Mouse (Mus musculus) neural tube, embryonic 10.5 days (tissue): Measurements from ENCODE around the gene Pard3b.
A peak's percentile ranks its signal among the peaks of the same experiment; 100 is the strongest.

Experiments used
- DNase-seq: peaks from one replicate; pipeline ENCODE4 v3.0.0-alpha.2; 2017; ENCODE audit warnings: low spot score; ENCODE audit errors: extremely low spot score

The Pard3b gene

GRCm38 (mm10) chr1:62070617-62071016 lies 432.0 kb downstream of the Pard3b start:
- DNase-seq = no peak

GRCm38 (mm10) chr1:62071139-62071538 lies 432.5 kb downstream of the Pard3b start:
- no peak for DNase-seq

GRCm38 (mm10) chr1:62076171-62076570 lies 437.5 kb downstream of the Pard3b start:
- no peak for DNase-seq

GRCm38 (mm10) chr1:62081129-62081528 lies 442.5 kb downstream of the Pard3b start:
- no peak for DNase-seq

GRCm38 (mm10) chr1:62085995-62086394 lies 447.4 kb downstream of the Pard3b start:
- DNase-seq = no peak

- no peak for DNase-seq
Observed at GRCm38 (mm10) chr1:62087464-62087863, 448.8 kb downstream of the Pard3b start.

- no peak for DNase-seq
Observed at GRCm38 (mm10) chr1:62094885-62095284, 456.3 kb downstream of the Pard3b start.

- DNase-seq = no peak
Observed at GRCm38 (mm10) chr1:62122426-62122825, 483.8 kb downstream of the Pard3b start.

- no peak for DNase-seq
Observed at GRCm38 (mm10) chr1:62129186-62129585, 490.6 kb downstream of the Pard3b start.

GRCm38 (mm10) chr1:62148134-62148533 lies 509.5 kb downstream of the Pard3b start:
- no peak for DNase-seq

GRCm38 (mm10) chr1:62148786-62149185 lies 510.2 kb downstream of the Pard3b start:
- DNase-seq = no peak

GRCm38 (mm10) chr1:62155970-62156369 lies 517.3 kb downstream of the Pard3b start:
- DNase-seq = no peak

- no peak for DNase-seq
Observed at GRCm38 (mm10) chr1:62159592-62159991, 521.0 kb downstream of the Pard3b start.

- DNase-seq = no peak
Observed at GRCm38 (mm10) chr1:62175013-62175640, 536.5 kb downstream of the Pard3b start.

GRCm38 (mm10) chr1:62181638-62182037 lies 543.0 kb downstream of the Pard3b start:
- peak; percentile 34 for DNase-seq

- DNase-seq = no peak
Observed at GRCm38 (mm10) chr1:62182634-62183033, 544.0 kb downstream of the Pard3b start.

GRCm38 (mm10) chr1:62190786-62191185 lies 552.2 kb downstream of the Pard3b start:
- DNase-seq = no peak

GRCm38 (mm10) chr1:62197515-62197914 lies 558.9 kb downstream of the Pard3b start:
- no peak for DNase-seq

GRCm38 (mm10) chr1:62200919-62201318 lies 562.3 kb downstream of the Pard3b start:
- no peak for DNase-seq

- no peak for DNase-seq
Observed at GRCm38 (mm10) chr1:62201686-62202257, 563.1 kb downstream of the Pard3b start.

GRCm38 (mm10) chr1:62213285-62213684 lies 574.7 kb downstream of the Pard3b start:
- DNase-seq = no peak

GRCm38 (mm10) chr1:62215842-62216241 lies 577.2 kb downstream of the Pard3b start:
- DNase-seq = no peak

- no peak for DNase-seq
Observed at GRCm38 (mm10) chr1:62216568-62216967, 577.9 kb downstream of the Pard3b start.
